Mouse (Mus musculus): Measurements from ENCODE around the gene Tceal6. TPM values are rescaled to one million over a fixed set of nuclear protein-coding genes. Genes with fewer than 3 reads are reported as not detected.

Tceal6 gene
- polyA plus RNA-seq (2015; fragmentation: Illumina TruSeq; extraction: RNeasy Lipid Tissue Mini Kit (QIAGEN cat#74804); ENCODE audit: low read depth, low replicate concordance), result 143 TPM

DNA sequence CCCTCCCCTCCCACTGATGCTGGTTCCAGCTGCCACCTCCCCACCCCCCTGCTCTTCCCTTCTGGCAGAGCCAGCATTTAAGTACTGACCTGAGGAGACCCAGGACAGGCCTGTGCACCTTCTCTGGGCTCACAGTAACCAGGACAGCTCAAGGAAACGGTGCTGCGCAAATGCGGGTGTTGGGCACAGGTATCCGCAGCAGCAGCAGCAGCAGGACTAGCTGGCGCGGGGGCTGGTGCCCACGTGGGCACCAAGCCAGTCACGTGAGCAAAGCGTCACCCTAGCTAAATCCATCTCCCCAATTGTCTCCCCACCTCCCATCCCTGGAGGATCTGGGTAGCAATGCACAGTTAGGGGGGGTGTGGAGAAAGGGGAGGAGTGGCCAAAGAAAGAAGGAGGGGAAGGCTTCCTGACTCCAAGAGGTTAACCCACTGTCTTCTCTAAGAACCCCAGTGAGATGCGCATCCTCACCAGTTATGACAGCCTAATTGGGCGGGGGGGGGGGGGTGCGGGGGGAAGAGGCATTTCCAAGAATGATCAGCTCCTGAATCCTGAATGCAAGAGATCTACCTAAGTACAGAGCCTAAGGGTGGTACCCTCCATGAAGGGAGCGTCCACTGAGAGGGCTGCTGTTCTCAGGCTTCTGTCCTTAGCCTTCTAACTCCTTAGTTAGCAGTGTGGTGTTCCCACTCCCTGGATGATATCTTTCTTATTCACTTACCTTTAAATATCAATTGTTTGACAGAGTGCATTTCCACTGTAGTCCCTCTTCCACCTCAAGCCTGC, at the start of gene Tceal6:
Tceal6 (minus strand) TSS at position 252 of the 786 bp plus-strand sequence.

DNA sequence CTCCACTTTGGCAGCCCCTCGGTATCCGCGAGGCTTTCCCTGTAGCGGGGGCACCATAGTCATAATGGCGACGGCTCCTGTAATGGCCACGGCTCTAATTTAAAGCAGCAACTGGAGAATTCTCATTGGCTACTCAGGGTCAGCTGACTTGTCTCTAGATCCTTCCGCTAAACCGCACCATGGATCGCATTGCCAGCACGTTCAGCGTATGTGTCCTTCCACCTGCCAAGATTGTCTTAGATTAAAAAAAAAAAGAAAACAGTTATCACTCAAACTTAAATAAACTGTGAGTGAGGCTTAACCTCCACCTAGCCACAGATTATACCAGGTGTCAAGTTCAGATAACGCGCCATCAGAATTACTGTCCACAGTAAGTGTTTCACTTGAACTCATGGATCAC, 33.0 kb downstream of the Tceal6 start, which contains the start of gene Gm15023:
Gm15023 (minus strand) TSS at position 101 of the 400 bp plus-strand sequence.

Other genes starting within 250 kb of the Tceal6 start
- gene Nxf2, start 245.9 kb downstream of the Tceal6 start, polyA plus RNA-seq (2015; fragmentation: Illumina TruSeq; extraction: RNeasy Lipid Tissue Mini Kit (QIAGEN cat#74804); ENCODE audit: low read depth, low replicate concordance), result 0.19 TPM
- gene Zmat1, start 201.5 kb downstream of the Tceal6 start, polyA plus RNA-seq (2015; fragmentation: Illumina TruSeq; extraction: RNeasy Lipid Tissue Mini Kit (QIAGEN cat#74804); ENCODE audit: low read depth, low replicate concordance), result 10.8 TPM
- gene Gm15023, start 33.1 kb downstream of the Tceal6 start, polyA plus RNA-seq (2015; fragmentation: Illumina TruSeq; extraction: RNeasy Lipid Tissue Mini Kit (QIAGEN cat#74804); ENCODE audit: low read depth, low replicate concordance), result not detected
- not detected for gene Pramel3, start 91.6 kb upstream of the Tceal6 start, polyA plus RNA-seq (2015; fragmentation: Illumina TruSeq; extraction: RNeasy Lipid Tissue Mini Kit (QIAGEN cat#74804); ENCODE audit: low read depth, low replicate concordance)
- gene Gm5128, start 162.6 kb upstream of the Tceal6 start, polyA plus RNA-seq (2015; fragmentation: Illumina TruSeq; extraction: RNeasy Lipid Tissue Mini Kit (QIAGEN cat#74804); ENCODE audit: low read depth, low replicate concordance), result not detected
- gene Gm7903, start 223.1 kb upstream of the Tceal6 start, polyA plus RNA-seq (2015; fragmentation: Illumina TruSeq; extraction: RNeasy Lipid Tissue Mini Kit (QIAGEN cat#74804); ENCODE audit: low read depth, low replicate concordance), result not detected

Measured in brain, adult 10 weeks (tissue).